Mouse (Mus musculus): ENCODE measurements around the gene Htr3b.
A peak's percentile ranks its signal among the peaks of the same experiment; 100 is the strongest.

The Htr3b gene

GRCm38 (mm10) chr9:48916011-48916788 is 48.6 kb downstream of the Htr3b start:
- DNase-seq: peak; percentile 66

GRCm38 (mm10) chr9:48910885-48911537 is 53.8 kb downstream of the Htr3b start, which contains the start of gene Htr3a:
Gene Htr3a (minus strand): TSS chr9:48911099.
- peak; percentile 81 for DNase-seq

- DNase-seq: no peak
Measured at GRCm38 (mm10) chr9:48904421-48904820, 60.4 kb downstream of the Htr3b start.

GRCm38 (mm10) chr9:48903766-48904165 is 61.0 kb downstream of the Htr3b start:
- no peak for DNase-seq

- DNase-seq: peak; percentile 70
Measured at GRCm38 (mm10) chr9:48898551-48898950, 66.2 kb downstream of the Htr3b start.

GRCm38 (mm10) chr9:48895819-48896536 is 68.8 kb downstream of the Htr3b start:
- peak; percentile 92 for DNase-seq

GRCm38 (mm10) chr9:48894755-48895154 is 70.0 kb downstream of the Htr3b start:
- DNase-seq: no peak

GRCm38 (mm10) chr9:48893986-48894385 is 70.8 kb downstream of the Htr3b start:
- peak; percentile 91 for DNase-seq

- DNase-seq: no peak
Measured at GRCm38 (mm10) chr9:48889093-48889492, 75.7 kb downstream of the Htr3b start.

Measured in retina, postnatal 1 day (tissue).